Mouse (Mus musculus) B cell, adult 2 months (primary cell): ENCODE data around the gene Bmp7.
A peak's percentile ranks its signal among the peaks of the same experiment; 100 is the strongest.

Source experiments
- DNase-seq, 2 experiments: peaks; one replicate each; pipeline ENCODE4 v3.0.0; 2022

The Bmp7 gene

DNA sequence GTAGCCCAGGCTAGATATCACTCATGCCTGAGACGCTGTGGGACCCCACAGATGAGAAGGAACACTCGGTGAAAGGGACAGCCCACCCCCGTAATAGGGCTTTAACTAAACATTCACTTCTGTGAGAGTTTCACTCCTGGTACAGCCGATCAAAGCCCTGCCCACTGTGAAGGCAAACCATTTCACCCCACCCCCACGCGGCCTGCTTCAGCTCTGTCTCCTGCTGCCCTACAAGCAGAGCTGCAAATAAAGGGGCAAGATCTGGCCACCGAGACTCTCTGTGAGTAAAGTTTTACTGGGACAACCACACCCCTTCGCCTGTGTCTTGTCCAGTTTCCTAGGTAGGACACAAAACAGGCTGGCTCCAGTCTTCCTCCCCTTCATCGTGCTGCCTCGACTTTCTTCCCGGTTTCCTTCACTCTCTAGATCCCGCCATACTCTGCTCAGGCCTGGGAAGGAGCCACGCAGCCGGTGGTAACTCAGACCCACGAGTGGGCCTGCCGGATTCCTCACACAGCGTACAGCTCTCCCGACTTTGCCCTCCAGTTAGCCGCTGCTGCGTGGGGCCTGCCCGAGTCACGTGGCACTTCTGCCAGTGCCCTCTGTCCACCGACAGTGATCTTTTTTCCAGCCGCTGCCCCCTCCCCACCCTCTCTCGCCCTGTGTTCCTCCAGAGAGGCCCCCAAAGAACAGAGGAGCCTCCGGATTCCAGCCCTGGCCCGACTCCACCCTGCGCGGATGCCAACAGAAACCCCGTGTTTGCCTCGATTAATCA lies 94.4 kb downstream of the Bmp7 start:
- no peak for DNase-seq

DNA sequence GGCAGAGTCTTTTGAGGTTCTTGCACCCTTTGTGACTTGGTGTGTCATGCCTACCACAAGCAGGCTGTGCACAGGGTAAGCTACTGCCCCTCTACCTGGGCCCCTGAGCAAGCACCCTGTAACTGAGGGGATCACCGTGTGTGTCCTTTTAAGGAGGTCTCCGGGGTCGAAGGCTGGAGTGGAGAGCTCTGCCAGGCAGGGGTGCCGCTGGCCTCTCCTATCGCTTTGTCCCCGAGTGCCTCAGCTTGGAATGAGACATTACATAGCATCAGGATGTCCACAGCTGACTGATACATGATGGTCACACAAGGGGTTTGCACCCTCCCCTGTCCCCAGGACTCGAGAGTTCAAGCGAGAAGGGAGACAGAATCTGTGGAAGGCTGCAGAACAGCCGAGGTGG lies 96.2 kb downstream of the Bmp7 start:
- no peak for DNase-seq

GRCm38 (mm10) chr2:172842306-172842705 lies 97.8 kb downstream of the Bmp7 start:
- no peak for DNase-seq

GRCm38 (mm10) chr2:172840905-172841750 lies 99.0 kb downstream of the Bmp7 start:
- no peak for DNase-seq

DNA sequence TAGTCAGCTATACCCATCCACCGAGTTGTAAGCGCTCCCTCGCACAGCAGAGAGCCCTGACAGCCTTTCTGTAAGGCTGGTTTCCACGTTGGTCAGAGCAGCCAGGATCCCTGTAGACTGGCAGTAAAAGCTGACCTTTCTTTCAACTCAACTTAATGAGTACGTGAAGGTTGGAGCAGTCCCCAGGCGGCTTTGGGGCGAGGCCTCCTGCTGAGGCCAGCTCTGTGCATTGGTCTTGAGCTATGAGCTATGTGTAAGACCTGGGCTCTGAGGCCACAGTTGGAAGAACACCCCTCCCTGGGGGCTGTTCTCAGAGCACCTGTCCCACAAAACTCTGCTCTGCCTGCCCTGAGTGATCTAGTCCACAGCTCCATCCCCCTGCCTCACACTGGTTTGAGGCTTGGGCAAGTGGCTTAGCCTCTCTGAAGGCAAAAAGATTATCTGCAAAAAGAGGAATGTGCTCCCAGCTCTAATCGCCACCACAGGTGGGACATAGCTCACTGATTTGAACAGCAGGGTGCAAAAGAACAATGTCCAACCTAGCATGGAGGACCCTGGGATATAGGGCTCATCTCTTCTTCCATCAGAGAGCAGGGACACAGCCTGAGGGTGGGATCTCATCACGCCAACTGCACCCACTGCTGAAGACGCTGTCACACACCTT lies 100.7 kb downstream of the Bmp7 start:
- no peak for DNase-seq

- DNase-seq, result no peak
Observed at GRCm38 (mm10) chr2:172836516-172836915, 103.6 kb downstream of the Bmp7 start.

- DNase-seq, result no peak
Observed at GRCm38 (mm10) chr2:172833196-172833595, 106.9 kb downstream of the Bmp7 start.

GRCm38 (mm10) chr2:172831762-172832161 lies 108.4 kb downstream of the Bmp7 start:
- DNase-seq, result peak; percentile 83 to 85

- peak; percentile 90 for DNase-seq
Observed at GRCm38 (mm10) chr2:172831133-172831532, 109.0 kb downstream of the Bmp7 start.

- DNase-seq, result no peak
Observed at GRCm38 (mm10) chr2:172828229-172828628, 111.9 kb downstream of the Bmp7 start.

DNA sequence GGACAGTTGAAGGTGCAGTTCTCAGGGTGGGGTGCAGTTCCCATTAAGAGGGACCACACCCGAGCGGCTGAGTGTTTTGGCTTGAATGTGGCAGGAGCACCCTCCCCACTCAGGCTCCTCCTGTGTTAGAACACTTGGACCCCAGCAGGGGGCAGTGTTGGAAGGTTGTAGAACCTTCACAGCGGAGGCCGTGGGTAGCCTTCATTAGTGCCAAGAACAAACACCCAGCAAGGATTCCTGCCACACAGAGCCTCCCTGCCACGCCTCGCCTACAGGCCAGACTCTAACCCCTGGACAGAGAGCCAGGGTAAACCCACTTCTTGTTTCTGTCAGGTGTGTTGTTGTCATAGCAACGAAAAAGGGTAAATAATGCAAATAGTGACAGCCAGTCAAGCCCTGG lies 112.6 kb downstream of the Bmp7 start:
- DNase-seq, result peak; percentile 17 to 26

DNA sequence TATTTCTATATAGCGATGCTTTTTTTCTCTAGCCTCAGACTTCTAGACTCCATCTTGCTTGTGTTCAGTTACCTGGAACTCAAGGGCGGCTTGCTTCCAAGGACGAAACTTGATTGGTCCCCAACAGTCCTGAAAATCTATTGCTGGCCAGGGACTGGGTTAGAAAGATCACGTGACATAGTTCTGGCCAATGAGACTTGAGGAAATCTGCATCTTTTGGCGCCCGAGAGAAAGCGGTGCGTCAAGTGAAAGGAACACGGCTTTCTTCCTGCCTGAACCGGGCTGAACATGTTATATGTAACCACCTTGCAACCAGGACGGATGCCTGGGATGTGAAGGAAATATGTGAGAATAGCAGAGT lies 114.4 kb downstream of the Bmp7 start:
- no peak for DNase-seq

DNA sequence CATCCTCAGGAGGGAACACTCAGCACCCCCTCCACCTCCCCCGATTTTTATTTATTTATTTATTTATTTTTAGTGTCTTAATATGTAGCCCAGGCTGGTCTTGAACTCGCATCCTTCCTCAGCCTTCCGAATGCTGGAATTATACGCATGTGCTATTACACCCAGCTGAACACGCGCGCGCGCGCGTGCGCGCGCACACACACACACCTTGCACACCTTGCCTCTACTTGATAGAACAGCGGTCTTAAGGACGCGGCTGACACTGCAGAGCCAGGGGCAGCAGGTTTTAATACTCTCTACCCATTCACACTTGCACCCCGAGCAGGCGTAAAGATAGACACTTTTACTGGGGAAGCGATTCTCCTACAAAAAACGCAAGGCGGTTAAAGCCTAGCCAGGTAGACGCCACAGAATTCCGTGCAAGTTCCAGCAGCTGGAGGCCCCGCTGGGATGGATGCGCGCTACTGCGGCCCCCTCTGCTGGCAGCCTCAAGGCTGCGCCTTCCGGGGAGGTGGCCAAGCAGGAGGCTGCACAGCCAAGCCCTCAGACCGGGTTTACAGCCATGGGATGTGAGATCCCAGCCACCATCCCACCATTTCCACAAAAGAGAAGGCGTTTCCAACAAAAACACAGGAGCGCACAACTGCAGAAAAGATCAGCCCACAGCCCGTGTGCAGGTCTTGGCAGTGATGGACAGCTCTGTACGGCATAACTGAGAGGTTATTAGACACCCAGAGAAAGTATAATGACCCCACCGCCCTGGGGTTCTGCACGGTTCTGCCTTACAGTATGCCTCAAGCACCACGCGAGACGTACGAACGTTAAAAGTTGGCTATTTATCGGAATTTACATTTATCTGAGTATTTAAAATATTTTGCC lies 115.0 kb downstream of the Bmp7 start:
- DNase-seq, result no peak

- DNase-seq, result no peak
Observed at GRCm38 (mm10) chr2:172818631-172819230, 121.4 kb downstream of the Bmp7 start.
